Mouse (Mus musculus) heart, embryonic 16.5 days (tissue): ENCODE measurements around the gene Tubgcp2. TPM values are rescaled to one million over a fixed set of nuclear protein-coding genes. Genes with fewer than 3 reads are reported as not detected.

Source experiments
- ATAC-seq: fragments of 200-750 bp; cut with Nextera tagmentation; replicated peaks from 2 replicates; pipeline ENCODE4 v1.8.0; 2017; ENCODE audit warnings: moderate number of reproducible peaks; ENCODE audit not compliant: insufficient read depth, low FRiP score; ENCODE audit errors: extremely low read depth
- H3K27ac ChIP-seq: fragments of 300-500 bp; sonication (generic); 2 replicates; pipeline ENCODE4 v1.5.1; 2014; ENCODE audit warnings: mild to moderate bottlenecking, low read length, control low read depth, moderate library complexity
- H3K27me3 ChIP-seq: fragments of 300-500 bp; sonication (generic); 2 replicates; pipeline ENCODE4 v1.6.1; 2014; ENCODE audit warnings: low read length, mixed read lengths; ENCODE audit not compliant: control insufficient read depth, insufficient read depth
- H3K36me3 ChIP-seq: fragments of 300-500 bp; sonication (generic); 2 replicates; pipeline ENCODE4 v1.6.1; 2014; ENCODE audit not compliant: control insufficient read depth, insufficient read depth
- H3K4me1 ChIP-seq: fragments of 300-500 bp; sonication (generic); 2 replicates; pipeline ENCODE4 v1.6.1; 2014; ENCODE audit warnings: low read length, mixed read lengths; ENCODE audit not compliant: control insufficient read depth, insufficient read depth
- H3K4me2 ChIP-seq: fragments of 300-500 bp; sonication (generic); 2 replicates; pipeline ENCODE4 v1.6.1; 2014; ENCODE audit warnings: low read depth, mild to moderate bottlenecking, control low read depth, low read length
- H3K4me3 ChIP-seq: fragments of 300-500 bp; sonication (generic); 2 replicates; pipeline ENCODE4 v1.5.1; 2014; ENCODE audit warnings: mild to moderate bottlenecking, control low read depth, low read length
- H3K9ac ChIP-seq: fragments of 300-500 bp; sonication (generic); 2 replicates; pipeline ENCODE4 v1.6.1; 2014; ENCODE audit warnings: low read length, control low read depth
- H3K9me3 ChIP-seq: fragments of 300-500 bp; sonication (generic); replicated peaks from 2 replicates; pipeline ENCODE4 v1.6.1; 2016; ENCODE audit warnings: low read length; ENCODE audit not compliant: control insufficient read depth
- WGBS: fragments of 180-500 bp; shearing (Covaris S2); extraction: QIAGEN DNeasy Blood & Tissue Kit; methylation state at CpG from one replicate; pipeline ENCODE4 v1.1.7; 2014; 5-methylcytosine and 5-hydroxymethylcytosine counted together
- polyA plus RNA-seq: library from polyadenylated mRNA; unstranded; fragments of >200 nt; fragmentation: Nextera tagmentation; extraction: Ambion mirVana; gene quantifications from 2 replicates; pipeline ENCODE4 v1.2.1, GENCODE M21; 2015

Tubgcp2 gene
- polyA plus RNA-seq, 1 experiment from 2014 or later = 39.9 TPM

DNA sequence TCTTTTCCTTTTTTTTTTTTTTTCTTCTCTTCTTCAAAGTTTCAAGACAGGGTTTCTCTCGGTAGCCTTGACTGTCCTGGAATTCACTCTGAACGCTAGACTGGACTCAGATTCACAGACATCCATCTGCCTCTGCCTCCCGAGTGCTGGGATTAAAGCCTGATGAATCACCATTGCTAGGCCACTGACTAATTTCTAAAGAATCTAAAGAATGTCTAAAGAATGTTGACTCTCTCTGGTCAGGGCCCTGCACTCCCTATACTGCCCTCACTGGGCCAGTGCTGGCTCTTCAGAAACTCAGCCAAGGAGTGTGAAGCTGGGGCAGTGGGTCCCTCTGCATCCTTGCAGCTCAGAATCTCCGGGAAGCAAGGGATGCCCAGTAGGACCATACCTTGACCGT, 61.0 kb downstream of the Tubgcp2 start:
- 45% methylated on average over 5 of the region's 5 CpGs for WGBS
- H3K4me2 ChIP-seq = no peak overlapping the region
- H3K36me3 ChIP-seq = no peaks in the 10 kb centered on the region
- no peak overlapping the region for H3K4me3 ChIP-seq
- ATAC-seq = no peak
- H3K27me3 ChIP-seq = peaks cover 6% of the 10 kb centered on the region
- peaks cover 4% of the 10 kb centered on the region; the same call in 1 of the 2 replicates for H3K4me1 ChIP-seq
- H3K9ac ChIP-seq = no peak overlapping the region
- no peak overlapping the region for H3K27ac ChIP-seq
- H3K9me3 ChIP-seq = no peaks in the 10 kb centered on the region

DNA sequence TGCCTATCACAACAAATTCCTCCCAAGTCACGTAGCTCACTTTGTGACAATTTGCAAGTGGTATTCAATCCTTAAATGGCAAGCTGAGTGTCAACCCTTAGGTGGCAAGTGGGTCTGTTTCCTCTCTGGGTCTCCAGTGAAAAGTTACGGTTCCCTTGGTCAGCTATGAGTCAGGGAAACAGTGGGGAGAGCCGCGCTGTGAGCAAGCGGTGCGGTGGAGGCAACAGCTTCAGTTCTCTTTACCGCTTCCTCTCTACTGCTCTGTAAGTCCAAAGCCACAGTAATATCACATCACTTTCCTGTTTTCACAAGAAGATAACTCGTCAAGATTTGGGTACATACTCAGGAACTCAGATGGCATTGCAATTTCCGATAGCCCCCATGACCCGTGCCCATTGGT, 62.2 kb downstream of the Tubgcp2 start:
- Histone ChIP-seq H3K9me3 (no peaks in the 10 kb centered on the region), H3K36me3 (no peaks in the 10 kb centered on the region), H3K9ac (no peak overlapping the region), H3K27me3 (peaks cover 3% of the 10 kb centered on the region; the same call in 1 of the 2 replicates), H3K27ac (no peak overlapping the region; the same call in 1 of the 2 replicates), H3K4me3 (no peak overlapping the region), H3K4me1 (peaks cover 4% of the 10 kb centered on the region; the same call in 1 of the 2 replicates), H3K4me2 (no peak overlapping the region)
- no peak for ATAC-seq
- 70% methylated on average over 10 of the region's 10 CpGs for WGBS

DNA sequence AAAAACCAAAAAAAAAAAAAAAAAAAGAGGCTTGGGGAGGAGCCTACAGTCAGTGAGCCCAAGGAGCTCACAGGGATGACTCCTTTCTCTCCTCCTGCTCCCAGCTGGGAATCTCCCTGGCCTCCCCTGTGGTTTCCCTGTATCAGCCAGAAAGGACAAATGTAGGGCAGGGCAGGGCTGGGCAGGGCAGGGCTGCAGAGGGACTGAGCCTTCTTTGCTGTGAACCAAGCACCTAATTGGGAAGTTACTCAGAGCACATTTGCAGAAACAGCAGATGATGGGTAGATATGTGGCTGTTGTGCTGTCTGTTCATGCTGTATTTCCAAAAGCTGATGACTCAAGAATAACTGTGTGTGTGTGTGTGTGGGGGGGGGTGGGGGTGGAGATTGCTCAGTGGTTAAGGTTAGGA, 63.5 kb downstream of the Tubgcp2 start:
- ATAC-seq = no peak
- Histone ChIP-seq H3K4me1 (no peaks in the 10 kb centered on the region), H3K36me3 (no peaks in the 10 kb centered on the region), H3K9ac (no peak overlapping the region), H3K4me3 (no peak overlapping the region), H3K9me3 (no peaks in the 10 kb centered on the region), H3K4me2 (no peak overlapping the region), H3K27me3 (peaks cover 7% of the 10 kb centered on the region), H3K27ac (no peak overlapping the region)

DNA sequence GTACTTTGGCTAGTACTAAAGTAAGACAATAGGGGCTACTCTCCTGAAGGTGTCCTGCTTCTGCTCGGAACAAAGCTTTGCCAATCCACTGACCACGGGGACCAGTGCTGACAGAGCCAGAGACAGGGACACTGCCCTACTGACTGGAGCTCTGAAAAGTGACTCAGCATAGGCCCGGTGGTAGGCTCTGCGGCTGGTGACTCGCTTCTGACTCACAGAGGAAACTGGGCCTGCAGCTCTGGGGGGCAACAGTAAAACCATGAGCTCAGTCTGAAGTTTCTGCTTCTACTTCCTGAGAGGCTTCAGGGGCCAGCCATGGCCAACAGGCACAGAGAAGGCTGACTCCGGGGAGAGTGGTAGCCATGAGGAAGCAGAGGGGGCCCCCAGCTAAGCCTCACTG, 65.0 kb downstream of the Tubgcp2 start:
- Histone ChIP-seq H3K36me3 (no peaks in the 10 kb centered on the region), H3K27ac (no peak overlapping the region), H3K4me1 (no peaks in the 10 kb centered on the region), H3K4me3 (no peak overlapping the region), H3K9me3 (no peaks in the 10 kb centered on the region), H3K9ac (no peak overlapping the region), H3K27me3 (peaks cover 10% of the 10 kb centered on the region), H3K4me2 (no peak overlapping the region)
- 37% methylated on average over 6 of the region's 6 CpGs for WGBS
- no peak for ATAC-seq

DNA sequence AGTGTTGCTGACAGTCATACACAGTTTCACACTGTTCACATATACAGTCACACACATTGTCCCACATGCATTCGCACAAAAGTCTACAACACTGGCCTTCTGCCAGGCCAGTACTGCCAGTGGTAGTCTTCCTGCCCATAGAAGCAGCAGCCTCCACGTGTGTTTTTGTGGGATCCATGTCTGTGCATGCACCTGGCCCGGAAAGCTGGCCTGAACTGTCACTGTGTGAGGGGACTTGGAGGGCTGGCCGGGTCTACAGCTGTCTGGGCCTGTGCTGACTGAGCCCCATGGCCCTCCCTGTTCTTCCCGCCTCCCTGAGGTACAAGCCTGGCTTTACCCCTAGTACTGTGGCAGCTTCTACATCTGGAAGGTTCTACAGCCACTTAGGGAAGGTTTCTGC, 65.5 kb downstream of the Tubgcp2 start:
- H3K4me2 ChIP-seq = no peak overlapping the region
- 72% methylated on average over 5 of the region's 5 CpGs for WGBS
- no peak for ATAC-seq
- H3K36me3 ChIP-seq = no peaks in the 10 kb centered on the region
- no peak overlapping the region for H3K27ac ChIP-seq
- peaks cover 8% of the 10 kb centered on the region for H3K27me3 ChIP-seq
- no peak overlapping the region for H3K4me3 ChIP-seq
- H3K4me1 ChIP-seq = no peaks in the 10 kb centered on the region
- H3K9me3 ChIP-seq = no peaks in the 10 kb centered on the region
- H3K9ac ChIP-seq = no peak overlapping the region

DNA sequence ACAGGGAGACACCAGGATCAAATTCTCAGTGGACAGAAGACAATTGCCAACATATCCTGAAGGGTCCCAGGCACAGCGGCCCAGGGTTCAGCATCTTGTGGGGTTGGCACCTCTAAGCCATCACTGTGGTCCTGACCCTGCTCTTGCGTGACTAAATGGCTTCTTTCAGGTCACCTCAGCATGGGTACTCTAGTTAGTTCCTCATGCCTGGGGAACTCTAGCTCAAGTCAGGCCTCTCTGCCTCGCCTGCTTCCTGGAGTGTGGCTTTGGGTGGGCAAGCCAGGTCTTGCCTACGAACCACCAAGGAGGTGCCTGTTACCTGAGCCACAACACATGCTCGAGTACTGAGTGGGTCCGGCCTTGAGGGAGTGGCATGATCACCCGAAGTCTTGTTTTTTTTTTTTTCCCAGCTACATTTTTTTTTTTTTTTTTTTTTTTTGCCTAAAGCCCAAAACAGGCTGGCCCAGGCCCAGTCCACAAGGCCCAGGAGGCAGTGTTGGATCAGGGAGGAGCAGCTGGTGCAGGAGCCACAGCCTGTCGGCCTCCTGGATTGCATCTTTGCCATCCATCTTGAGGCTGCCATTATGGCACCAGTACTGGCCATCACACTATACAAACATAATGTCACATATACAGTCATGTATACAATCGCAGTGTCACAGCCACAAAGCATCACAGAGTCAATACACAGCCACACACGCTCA, 66.1 kb downstream of the Tubgcp2 start:
- WGBS = 85% methylated on average over 10 of the region's 10 CpGs
- Histone ChIP-seq H3K4me2 (no peak overlapping the region), H3K9me3 (no peaks in the 10 kb centered on the region), H3K36me3 (no peaks in the 10 kb centered on the region), H3K27me3 (peaks cover 8% of the 10 kb centered on the region), H3K4me3 (no peak overlapping the region), H3K27ac (no peak overlapping the region), H3K9ac (no peak overlapping the region), H3K4me1 (no peaks in the 10 kb centered on the region)
- no peak for ATAC-seq

DNA sequence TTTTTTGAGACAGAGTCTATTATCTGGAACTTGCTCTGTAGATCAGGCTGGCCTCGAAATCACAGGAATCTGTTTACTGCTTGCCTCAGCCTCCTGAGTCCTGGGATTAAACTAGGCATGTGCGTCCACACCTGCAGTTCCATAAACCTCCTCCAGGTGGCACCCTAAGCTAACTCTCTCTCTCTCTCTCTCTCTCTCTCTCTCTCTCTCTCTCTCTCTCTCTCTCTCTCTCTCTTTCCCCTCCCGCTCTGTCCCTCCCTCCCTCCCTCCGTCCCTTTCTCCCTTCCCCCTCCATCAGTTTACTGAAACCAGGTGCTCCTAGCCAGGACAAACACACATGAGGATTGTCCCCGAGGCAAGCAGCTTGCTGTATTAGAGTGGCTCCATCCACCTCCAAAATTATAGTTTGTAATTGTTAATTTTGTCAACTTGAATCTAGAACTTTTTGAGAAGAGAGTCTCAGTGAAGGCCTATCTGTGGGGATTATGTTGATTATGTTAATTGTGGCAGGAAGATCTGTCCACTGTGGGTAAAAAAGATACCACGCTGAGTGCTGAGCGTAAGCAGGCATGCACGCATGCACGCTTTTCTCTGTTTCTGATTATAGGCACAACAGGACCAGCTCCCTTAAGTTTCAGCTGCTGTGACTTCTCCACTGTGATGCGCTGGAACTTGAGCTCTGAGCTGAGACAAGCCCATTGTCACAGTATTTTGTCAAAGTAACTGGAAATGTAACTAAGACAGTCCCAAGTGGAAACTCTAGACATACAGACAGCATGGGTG, 66.9 kb downstream of the Tubgcp2 start:
- Histone ChIP-seq H3K9me3 (no peaks in the 10 kb centered on the region), H3K4me3 (no peak overlapping the region), H3K9ac (no peak overlapping the region), H3K27me3 (peaks cover 8% of the 10 kb centered on the region), H3K4me2 (no peak overlapping the region), H3K4me1 (no peaks in the 10 kb centered on the region), H3K36me3 (no peaks in the 10 kb centered on the region), H3K27ac (no peak overlapping the region)
- no peak for ATAC-seq
- WGBS = 46% methylated on average over 10 of the region's 10 CpGs

DNA sequence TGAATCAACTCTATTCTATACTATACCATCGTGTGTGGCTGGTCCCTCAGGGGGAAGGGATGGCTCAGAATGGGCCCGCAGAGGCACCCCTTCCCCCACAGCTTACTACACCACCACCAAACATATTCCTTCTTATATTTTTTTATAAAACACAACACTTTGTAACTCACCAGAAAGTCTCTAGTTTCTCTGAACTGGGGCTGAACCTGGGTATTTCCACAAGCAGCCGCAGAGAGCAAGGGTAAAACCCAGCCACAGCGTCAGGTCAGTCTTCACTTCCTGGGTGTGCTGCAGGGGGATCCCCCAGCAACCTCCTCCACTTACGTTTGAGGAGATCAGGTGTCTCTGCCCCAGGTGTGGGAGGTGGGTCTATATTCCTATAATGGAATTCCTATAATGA, 68.0 kb downstream of the Tubgcp2 start:
- Histone ChIP-seq H3K27ac (no peak overlapping the region), H3K4me3 (no peak overlapping the region), H3K4me1 (no peaks in the 10 kb centered on the region), H3K4me2 (no peak overlapping the region), H3K27me3 (peaks cover 8% of the 10 kb centered on the region), H3K9me3 (no peaks in the 10 kb centered on the region), H3K36me3 (no peaks in the 10 kb centered on the region), H3K9ac (no peak overlapping the region)
- ATAC-seq = no peak
- 55% methylated on average over 5 of the region's 5 CpGs for WGBS

DNA sequence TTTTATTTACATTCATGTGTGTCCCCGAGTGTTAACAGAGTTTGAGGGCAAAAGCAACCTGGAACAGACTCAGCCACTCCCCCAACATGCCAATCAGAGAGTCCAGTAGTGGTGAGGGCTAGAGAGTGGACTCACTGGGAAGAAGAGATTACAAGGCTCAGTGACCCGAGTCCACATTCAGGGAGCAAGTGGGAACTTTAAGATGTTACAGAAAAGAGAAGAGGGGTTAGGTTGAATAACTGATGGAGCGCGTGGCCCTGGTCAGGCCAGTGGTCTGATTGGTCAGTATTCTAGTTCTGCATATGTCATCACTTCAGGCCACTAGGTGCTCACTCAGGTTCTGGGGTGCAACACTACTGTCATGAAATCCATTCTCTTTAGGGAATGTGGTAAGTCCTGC, 69.3 kb downstream of the Tubgcp2 start:
- Histone ChIP-seq H3K4me1 (no peaks in the 10 kb centered on the region), H3K9ac (no peak overlapping the region), H3K27me3 (peaks cover 8% of the 10 kb centered on the region), H3K36me3 (no peaks in the 10 kb centered on the region), H3K4me2 (no peak overlapping the region), H3K9me3 (no peaks in the 10 kb centered on the region), H3K4me3 (no peak overlapping the region), H3K27ac (no peak overlapping the region)
- no peak for ATAC-seq
- WGBS = 20% methylated on average over 4 of the region's 4 CpGs
